ENCODE assay signal across 22 mouse cellular contexts in the genomic region with DNA sequence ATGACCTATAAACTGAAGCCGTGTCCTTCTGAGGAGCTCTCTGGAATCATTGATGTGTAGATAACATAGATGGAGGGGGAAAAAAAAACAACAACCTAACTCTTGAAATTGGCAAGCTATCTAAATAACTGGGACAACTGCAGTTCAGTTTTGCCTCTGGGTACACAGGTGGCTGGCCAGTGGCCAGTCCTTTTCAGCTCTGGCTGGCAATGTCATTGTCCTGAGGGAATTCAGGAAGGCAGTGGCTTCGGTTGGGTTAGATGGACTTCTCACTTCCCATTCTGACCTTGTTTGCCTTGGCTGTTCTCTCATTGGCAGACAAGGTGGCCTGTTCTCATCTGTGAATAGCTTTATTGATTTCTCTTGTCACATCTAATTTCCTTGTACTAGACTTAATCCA. TPM values are rescaled to one million over a fixed set of nuclear protein-coding genes. Genes with fewer than 3 reads are reported as not detected.
DNase-seq lines count a peak whose midpoint lies in the region; ATAC-seq and TF ChIP-seq lines count a peak whose summit lies in the region.
"Had no signal": no experiment of that assay in that cellular context is flagged by ENCODE, and none has a peak within 500 bp of the region (broad histone marks: within the 10 kb centered on the region; RNA-seq: fewer than 3 reads in every experiment).

No protein-coding gene starts in this region.

- H3K27ac ChIP-seq in kidney, postnatal 0 days = no peak overlapping the region
- H3K27ac ChIP-seq in kidney, embryonic 15.5 days = no peak overlapping the region
- H3K27ac ChIP-seq: embryonic facial prominence, embryonic 15.5 days; forebrain, embryonic 13.5 days; heart, adult 2 months; liver, embryonic 12.5 days; stomach, embryonic 15.5 days had no signal

- H3K27me3 ChIP-seq in kidney, postnatal 0 days (ENCODE audit: insufficient read depth, low read length) = no peaks in the 10 kb centered on the region
- no peaks in the 10 kb centered on the region for H3K27me3 ChIP-seq in kidney, embryonic 15.5 days
- H3K27me3 ChIP-seq: embryonic facial prominence, embryonic 15.5 days; forebrain, embryonic 13.5 days; liver, embryonic 12.5 days; Patski; stomach, embryonic 15.5 days had no signal

- no peaks in the 10 kb centered on the region for H3K36me3 ChIP-seq in kidney, postnatal 0 days (ENCODE audit: insufficient read depth, low read length)
- no peaks in the 10 kb centered on the region for H3K36me3 ChIP-seq in kidney, embryonic 15.5 days
- H3K36me3 ChIP-seq: embryonic facial prominence, embryonic 15.5 days; liver, embryonic 12.5 days; stomach, embryonic 15.5 days had no signal

- H3K4me2 ChIP-seq in kidney, postnatal 0 days (ENCODE audit: low read length) = no peak overlapping the region
- no peak overlapping the region for H3K4me2 ChIP-seq in kidney, embryonic 15.5 days
- H3K4me2 ChIP-seq: embryonic facial prominence, embryonic 15.5 days; forebrain, embryonic 13.5 days; liver, embryonic 12.5 days; stomach, embryonic 15.5 days had no signal

- H3K9ac ChIP-seq in kidney, postnatal 0 days (ENCODE audit: low read depth, low read length) = no peak overlapping the region
- no peak overlapping the region for H3K9ac ChIP-seq in kidney, embryonic 15.5 days
- H3K9ac ChIP-seq: embryonic facial prominence, embryonic 15.5 days; forebrain, embryonic 13.5 days; liver, embryonic 12.5 days; stomach, embryonic 15.5 days had no signal

- no peak for TF ChIP-seq CTCF in kidney, postnatal 0 days (IDR thresholded peaks at IDR 0.05; ENCODE audit: low read depth)

- no peak for ATAC-seq in kidney, postnatal 0 days (replicated peaks; ENCODE audit: low FRiP score, low read depth)
- ATAC-seq in kidney, embryonic 15.5 days (replicated peaks; ENCODE audit: low FRiP score) = no peak
- no peak for ATAC-seq in inflammation-experienced regulatory T-cells, adult 6 months
- ATAC-seq: forebrain, embryonic 13.5 days; liver, embryonic 12.5 days; lung, postnatal 0 days; Patski had no signal

- H3K4me3 ChIP-seq in kidney, postnatal 0 days (replicated peaks; ENCODE audit: low read depth, low read length) = no peak overlapping the region
- no peak overlapping the region for H3K4me3 ChIP-seq in kidney, embryonic 15.5 days (replicated peaks)
- H3K4me3 ChIP-seq: embryonic facial prominence, embryonic 15.5 days; forebrain, embryonic 13.5 days; heart, adult 2 months; liver, embryonic 12.5 days; stomach, embryonic 15.5 days had no signal

- WGBS in kidney, postnatal 0 days = 62% methylated on average over 2 of the region's 2 CpGs
- 72% methylated on average over 2 of the region's 2 CpGs for WGBS in kidney, embryonic 15.5 days

- peak; percentile 13 for DNase-seq in adrenal gland, postnatal 10 days
- DNase-seq in adrenal gland, postnatal 25 days = no peak
- peak; percentile 0 for DNase-seq in kidney, postnatal 0 days (ENCODE audit: low spot score)
- peak; percentile 13 for DNase-seq in cerebellum, adult 11 months
- peak; percentile 12 to 21 for DNase-seq in cerebellum, postnatal 36 days
- DNase-seq in B cell, adult 2 months = no peak
- DNase-seq: adrenal gland, adult 2 months; heart, adult 2 months; thymus, postnatal 14 days had no signal

- no peaks in the 10 kb centered on the region for H3K4me1 ChIP-seq in kidney, postnatal 0 days (replicated peaks; ENCODE audit: insufficient read depth, low read length)
- H3K4me1 ChIP-seq in kidney, embryonic 15.5 days = no peaks in the 10 kb centered on the region
- H3K4me1 ChIP-seq: embryonic facial prominence, embryonic 15.5 days; forebrain, embryonic 13.5 days; liver, embryonic 12.5 days; stomach, embryonic 15.5 days had no signal

- no peaks in the 10 kb centered on the region for H3K9me3 ChIP-seq in kidney, postnatal 0 days (replicated peaks; ENCODE audit: low read length)
- H3K9me3 ChIP-seq in kidney, embryonic 15.5 days (replicated peaks) = no peaks in the 10 kb centered on the region
- H3K9me3 ChIP-seq: embryonic facial prominence, embryonic 15.5 days; forebrain, embryonic 13.5 days; liver, embryonic 12.5 days; stomach, embryonic 15.5 days had no signal

RNA-seq across cellular contexts. Expression of gene Odam, which starts 14.7 kb away (rescaled TPM):
- total RNA-seq in adrenal gland, postnatal 10 days (2021) = not detected
- not detected in 2 replicates for total RNA-seq in adrenal gland, postnatal 25 days (2021)
- polyA plus RNA-seq in kidney, postnatal 0 days (2015; fragmentation: Nextera tagmentation; extraction: Ambion mirVana) = 0.13 TPM in 1 of 2 replicates, not detected in the other
- not detected in 2 replicates for polyA plus RNA-seq in kidney, embryonic 15.5 days (2015; fragmentation: Nextera tagmentation; extraction: Ambion mirVana)
- polyA plus RNA-seq in inflammation-experienced regulatory T-cells, adult 6 months (2017; shearing (Covaris generic)) = not detected
- total RNA-seq: adrenal gland, adult 2 months; gastrocnemius, adult 18-20 months; heart, adult 2 months; layer of hippocampus, adult 8-10 months; left cerebral cortex, postnatal 14 days had no signal
- polyA plus RNA-seq: adrenal gland, adult 2 months; forebrain, embryonic 13.5 days; heart, adult 2 months; heart, postnatal 0 days; intestine, embryonic 14.5 days; liver, embryonic 12.5 days; lung, postnatal 0 days; Patski; stomach, embryonic 15.5 days had no signal

RNA-seq across cellular contexts. Expression of gene Prr27, which starts 44.6 kb away (rescaled TPM):
- not detected for total RNA-seq in adrenal gland, postnatal 10 days (2021)
- total RNA-seq in adrenal gland, postnatal 25 days (2021) = not detected in 2 replicates
- polyA plus RNA-seq in kidney, postnatal 0 days (2015; fragmentation: Nextera tagmentation; extraction: Ambion mirVana) = not detected in 2 replicates
- not detected in 2 replicates for polyA plus RNA-seq in kidney, embryonic 15.5 days (2015; fragmentation: Nextera tagmentation; extraction: Ambion mirVana)
- not detected for polyA plus RNA-seq in inflammation-experienced regulatory T-cells, adult 6 months (2017; shearing (Covaris generic))
- total RNA-seq: adrenal gland, adult 2 months; gastrocnemius, adult 18-20 months; heart, adult 2 months; layer of hippocampus, adult 8-10 months; left cerebral cortex, postnatal 14 days had no signal
- polyA plus RNA-seq: adrenal gland, adult 2 months; embryonic facial prominence, embryonic 15.5 days; forebrain, embryonic 13.5 days; heart, postnatal 0 days; intestine, embryonic 14.5 days; liver, embryonic 12.5 days; lung, postnatal 0 days; Patski; stomach, embryonic 15.5 days had no signal

RNA-seq across cellular contexts. Expression of gene Csn3, which starts 55.3 kb away (rescaled TPM):
- not detected for total RNA-seq in adrenal gland, postnatal 10 days (2021)
- not detected in 2 replicates for total RNA-seq in adrenal gland, postnatal 25 days (2021)
- polyA plus RNA-seq in kidney, postnatal 0 days (2015; fragmentation: Nextera tagmentation; extraction: Ambion mirVana) = 0.18 TPM in 1 of 2 replicates, not detected in the other
- polyA plus RNA-seq in kidney, embryonic 15.5 days (2015; fragmentation: Nextera tagmentation; extraction: Ambion mirVana) = 0.42 and 0.67 TPM in 2 replicates
- polyA plus RNA-seq in inflammation-experienced regulatory T-cells, adult 6 months (2017; shearing (Covaris generic)) = not detected
- total RNA-seq: adrenal gland, adult 2 months; gastrocnemius, adult 18-20 months; heart, adult 2 months; layer of hippocampus, adult 8-10 months; left cerebral cortex, postnatal 14 days had no signal
- polyA plus RNA-seq: adrenal gland, adult 2 months; forebrain, embryonic 13.5 days; heart, adult 2 months; heart, postnatal 0 days; Patski had no signal

Comparison
In these comparisons a context has a peak if more than half of its experiments do, and no peak if none do; other contexts are left out.
1. DNase-seq: peak in adrenal gland, postnatal 10 days (single experiment), kidney, postnatal 0 days (single experiment), cerebellum, adult 11 months (single experiment) and cerebellum, postnatal 36 days (2 of 2); none in adrenal gland, postnatal 25 days (single experiment) and B cell, adult 2 months (0 of 2).